Mouse (Mus musculus) cerebellum, adult 2 months (tissue): ENCODE measurements around the gene Vamp1. TPM values are rescaled to one million over a fixed set of nuclear protein-coding genes. Genes with fewer than 3 reads are reported as not detected.

Source experiments
- DNase-seq, 2 experiments: peaks; one replicate each; pipeline ENCODE4 v3.0.0; 2021
- H3K27ac ChIP-seq: fragments of 200-500 bp; 2 replicates; pipeline ENCODE4 v1.5.1; 2012; ENCODE audit warnings: low read length, control low read depth, inconsistent platforms; ENCODE audit not compliant: insufficient read depth
- H3K27me3 ChIP-seq: fragments of 200-500 bp; 2 replicates; pipeline ENCODE4 v1.6.1; 2012; ENCODE audit warnings: inconsistent platforms, mild to moderate bottlenecking, low read length, moderate library complexity; ENCODE audit not compliant: control insufficient read depth, insufficient read depth
- H3K4me1 ChIP-seq: fragments of 200-500 bp; 2 replicates; pipeline ENCODE4 v1.6.1; 2011; ENCODE audit warnings: low read length; ENCODE audit not compliant: control insufficient read depth, insufficient read depth
- H3K4me3 ChIP-seq: fragments of 200-500 bp; replicated peaks from 2 replicates; pipeline ENCODE3; 2011; ENCODE audit warnings: mild to moderate bottlenecking, low read depth, low read length, control low read depth; ENCODE audit not compliant: insufficient read depth
- CTCF ChIP-seq: fragments of 200-500 bp; IDR thresholded peaks from 2 replicates; pipeline ENCODE4 v1.5.1; 2011; ENCODE audit warnings: low read depth, mild to moderate bottlenecking, control low read depth, low read length, moderate library complexity, borderline replicate concordance; ENCODE audit not compliant: insufficient read depth
- POLR2A ChIP-seq: fragments of 200-500 bp; IDR thresholded peaks from 2 replicates; pipeline ENCODE4 v1.6.1; 2011; ENCODE audit warnings: low read length, control low read depth, borderline replicate concordance; ENCODE audit not compliant: insufficient read depth
- WGBS: fragments of 180-500 bp; shearing (Covaris S2); methylation state at CpG from one replicate; pipeline ENCODE4 v1.1.7; 2018; 5-methylcytosine and 5-hydroxymethylcytosine counted together
- polyA plus RNA-seq: library from polyadenylated mRNA; depleted of rRNA; stranded (reverse); fragments of >200 nt; gene quantifications from 2 replicates; pipeline ENCODE4 v1.2.3, GENCODE M21; 2012

Vamp1 gene
- polyA plus RNA-seq, 1 experiment = 718 TPM

- TF ChIP-seq CTCF (no peak), POLR2A (0 out of 2 replicates have a peak, but pooled peaks have one; percentile 1)
- peak overlapping the region; percentile 85 for H3K27ac ChIP-seq
- no peak for DNase-seq
- peaks cover 9% of the 10 kb centered on the region; the same call in 1 of the 2 replicates for H3K4me1 ChIP-seq
- H3K4me3 ChIP-seq = peak overlapping the region; percentile 74
- WGBS = 34% methylated on average over 4 of the region's 4 CpGs
- H3K27me3 ChIP-seq = no peaks in the 10 kb centered on the region
These were observed 16.7 kb downstream of the Vamp1 start for GRCm38 (mm10) chr6:125232045-125232437.

- H3K27ac ChIP-seq = no peak overlapping the region
- no peak for TF ChIP-seq POLR2A
- TF ChIP-seq CTCF = no peak
- H3K4me3 ChIP-seq = no peak overlapping the region
- DNase-seq = no peak
- WGBS = 70% methylated on average over 6 of the region's 6 CpGs
- peaks cover 9% of the 10 kb centered on the region; the same call in 1 of the 2 replicates for H3K4me1 ChIP-seq
- no peaks in the 10 kb centered on the region for H3K27me3 ChIP-seq
These were observed 17.2 kb downstream of the Vamp1 start for GRCm38 (mm10) chr6:125232516-125232915.

- TF ChIP-seq CTCF = no peak
- no peak for TF ChIP-seq POLR2A
- 59% methylated on average over 7 of the region's 7 CpGs for WGBS
- Histone ChIP-seq H3K27ac (no peak overlapping the region), H3K4me1 (peaks cover 9% of the 10 kb centered on the region; the same call in 1 of the 2 replicates), H3K27me3 (no peaks in the 10 kb centered on the region), H3K4me3 (no peak overlapping the region)
- no peak for DNase-seq
These were observed 18.6 kb downstream of the Vamp1 start for GRCm38 (mm10) chr6:125233816-125234519.

- Histone ChIP-seq H3K27ac (no peak overlapping the region), H3K4me1 (peaks cover 9% of the 10 kb centered on the region; the same call in 1 of the 2 replicates), H3K27me3 (no peaks in the 10 kb centered on the region), H3K4me3 (no peak overlapping the region)
- WGBS = 73% methylated on average over 5 of the region's 5 CpGs
- DNase-seq = no peak
- TF ChIP-seq CTCF (no peak), POLR2A (no peak)
These were observed 19.1 kb downstream of the Vamp1 start for GRCm38 (mm10) chr6:125234520-125234828.

GRCm38 (mm10) chr6:125236341-125236740 is 21.0 kb downstream of the Vamp1 start:
- no peak overlapping the region for H3K27ac ChIP-seq
- no peak for DNase-seq
- no peak overlapping the region for H3K4me3 ChIP-seq
- no peaks in the 10 kb centered on the region for H3K27me3 ChIP-seq
- no peak for TF ChIP-seq CTCF
- no peak for TF ChIP-seq POLR2A
- WGBS = 56% methylated on average over 6 of the region's 6 CpGs
- peaks cover 5% of the 10 kb centered on the region; the same call in 1 of the 2 replicates for H3K4me1 ChIP-seq

- no peak for TF ChIP-seq POLR2A
- TF ChIP-seq CTCF = no peak
- Histone ChIP-seq H3K4me1 (peaks cover 5% of the 10 kb centered on the region; the same call in 1 of the 2 replicates), H3K27ac (no peak within 1 kb of the TSS), H3K27me3 (no peaks in the 10 kb centered on the region), H3K4me3 (no peak within 1 kb of the TSS)
- no peak for DNase-seq
- WGBS = 25% methylated on average over 6 of the region's 6 CpGs
These were observed 21.4 kb downstream of the Vamp1 start, which contains the start of gene Cd27 for GRCm38 (mm10) chr6:125236782-125237181. Gene Cd27 (minus strand): TSS chr6:125237010.

- H3K4me3 ChIP-seq = no peak overlapping the region
- TF ChIP-seq POLR2A = no peak
- no peak for TF ChIP-seq CTCF
- 81% methylated on average over 4 of the region's 4 CpGs for WGBS
- DNase-seq = no peak
- 0 out of 2 replicates have a peak, but pooled peaks cover under 1% of the 10 kb centered on the region for H3K4me1 ChIP-seq
- H3K27ac ChIP-seq = no peak overlapping the region
- H3K27me3 ChIP-seq = no peaks in the 10 kb centered on the region
These were observed 22.1 kb downstream of the Vamp1 start for GRCm38 (mm10) chr6:125237421-125237820.

GRCm38 (mm10) chr6:125238396-125238795 is 23.0 kb downstream of the Vamp1 start:
- H3K4me1 ChIP-seq = no peaks in the 10 kb centered on the region
- no peak for DNase-seq
- no peak overlapping the region for H3K27ac ChIP-seq
- WGBS = 72% methylated on average over 6 of the region's 6 CpGs
- TF ChIP-seq POLR2A (no peak), CTCF (no peak)
- no peaks in the 10 kb centered on the region for H3K27me3 ChIP-seq
- H3K4me3 ChIP-seq = no peak overlapping the region
